Mouse (Mus musculus): ENCODE results near the gene Cd248. TPM values are rescaled to one million over a fixed set of nuclear protein-coding genes. Genes with fewer than 3 reads are reported as not detected.

Cd248 gene
- polyA plus RNA-seq, 1 experiment = 0.90 TPM

GRCm38 (mm10) chr19:5106074-5106473, 38.2 kb downstream of the Cd248 start:
- TF ChIP-seq GATA1 (IDR thresholded peaks at IDR 0.05; ENCODE audit: low read length) = no peak

- TF ChIP-seq GATA1 (IDR thresholded peaks at IDR 0.05; ENCODE audit: low read length) = no peak
Observed at GRCm38 (mm10) chr19:5106731-5107191, 38.9 kb downstream of the Cd248 start, which contains the start of gene Rab1b. Gene Rab1b (minus strand): TSS chr19:5107072.

GRCm38 (mm10) chr19:5107556-5108270, 39.8 kb downstream of the Cd248 start:
- TF ChIP-seq GATA1 (IDR thresholded peaks at IDR 0.05; ENCODE audit: low read length) = no peak

GRCm38 (mm10) chr19:5108271-5108575, 40.3 kb downstream of the Cd248 start:
- no peak for TF ChIP-seq GATA1 (IDR thresholded peaks at IDR 0.05; ENCODE audit: low read length)

- no peak for TF ChIP-seq GATA1 (IDR thresholded peaks at IDR 0.05; ENCODE audit: low read length)
Observed at GRCm38 (mm10) chr19:5108702-5109101, 40.8 kb downstream of the Cd248 start.

GRCm38 (mm10) chr19:5109659-5110453, 42.0 kb downstream of the Cd248 start:
- TF ChIP-seq GATA1 (IDR thresholded peaks at IDR 0.05; ENCODE audit: low read length) = no peak

GRCm38 (mm10) chr19:5113783-5114182, 45.9 kb downstream of the Cd248 start:
- TF ChIP-seq GATA1 (IDR thresholded peaks at IDR 0.05; ENCODE audit: low read length) = no peak

GRCm38 (mm10) chr19:5117494-5118383, 49.9 kb downstream of the Cd248 start:
- TF ChIP-seq GATA1 (IDR thresholded peaks at IDR 0.05; ENCODE audit: low read length) = no peak

- no peak for TF ChIP-seq GATA1 (IDR thresholded peaks at IDR 0.05; ENCODE audit: low read length)
Observed at GRCm38 (mm10) chr19:5118384-5118698, 50.5 kb downstream of the Cd248 start, which contains the start of gene Klc2. Gene Klc2 (minus strand): TSS chr19:5118560.

Other genes starting within 250 kb of the Cd248 start
- gene Ccs, start 228.7 kb upstream of the Cd248 start, polyA plus RNA-seq (2012) = 56.4 and 100 TPM in 2 replicates
- 0.02 TPM in 1 of 2 replicates, not detected in the other for gene Ccdc87, start 228.7 kb upstream of the Cd248 start, polyA plus RNA-seq (2012)
- not detected in 2 replicates for gene Ctsf, start 212.9 kb upstream of the Cd248 start, polyA plus RNA-seq (2012)
- gene Actn3, start 190.2 kb upstream of the Cd248 start, polyA plus RNA-seq (2012) = 0.50 and 0.64 TPM in 2 replicates
- gene Zdhhc24, start 189.4 kb upstream of the Cd248 start, polyA plus RNA-seq (2012) = 2.4 and 3.2 TPM in 2 replicates
- 3.6 and 4.9 TPM in 2 replicates for gene Bbs1, start 161.4 kb upstream of the Cd248 start, polyA plus RNA-seq (2012)
- 72.5 and 78.7 TPM in 2 replicates for gene Dpp3, start 139.8 kb upstream of the Cd248 start, polyA plus RNA-seq (2012)
- 0.09 and 0.31 TPM in 2 replicates for gene Peli3, start 125.0 kb upstream of the Cd248 start, polyA plus RNA-seq (2012)
- 79.7 and 109 TPM in 2 replicates for gene Mrpl11, start 105.9 kb upstream of the Cd248 start, polyA plus RNA-seq (2012)
- not detected in 2 replicates for gene Npas4, start 77.8 kb upstream of the Cd248 start, polyA plus RNA-seq (2012)
- gene Slc29a2, start 44.2 kb upstream of the Cd248 start, polyA plus RNA-seq (2012) = 4.1 and 4.3 TPM in 2 replicates
- gene B4gat1, start 29.3 kb upstream of the Cd248 start, polyA plus RNA-seq (2012) = 10.8 and 12.4 TPM in 2 replicates
- 0.15 and 0.33 TPM in 2 replicates for gene AC124502.3, start 29.2 kb upstream of the Cd248 start, polyA plus RNA-seq (2012)
- 61.3 and 101 TPM in 2 replicates for gene Brms1, start 26.7 kb upstream of the Cd248 start, polyA plus RNA-seq (2012)
- gene Rin1, start 17.6 kb upstream of the Cd248 start, polyA plus RNA-seq (2012) = 1.1 TPM in 2 replicates
- not detected in 2 replicates for gene Tmem151a, start 17.5 kb downstream of the Cd248 start, polyA plus RNA-seq (2012)
- 19.4 and 22.6 TPM in 2 replicates for gene Yif1a, start 20.5 kb downstream of the Cd248 start, polyA plus RNA-seq (2012)
- gene Cnih2, start 30.4 kb downstream of the Cd248 start, polyA plus RNA-seq (2012) = 1.9 and 2.1 TPM in 2 replicates
- 249 and 315 TPM in 2 replicates for gene Rab1b, start 39.0 kb downstream of the Cd248 start, polyA plus RNA-seq (2012)
- 9.0 and 11.6 TPM in 2 replicates for gene Klc2, start 50.5 kb downstream of the Cd248 start, polyA plus RNA-seq (2012)
- gene Pacs1, start 205.0 kb downstream of the Cd248 start, polyA plus RNA-seq (2012) = 47.4 and 54.1 TPM in 2 replicates
- 445 and 471 TPM in 2 replicates for gene Sf3b2, start 227.4 kb downstream of the Cd248 start, polyA plus RNA-seq (2012)
- gene Gal3st3, start 230.3 kb downstream of the Cd248 start, polyA plus RNA-seq (2012) = not detected in 2 replicates